Mouse (Mus musculus) E14TG2a.4 (cell line): Measurements from ENCODE around the gene Utrn.

ENCODE experiments used
- H3K27me3 ChIP-seq: 2 replicates; pipeline ENCODE4 v1.6.1; 2014; ENCODE audit warnings: low read length, control low read depth; ENCODE audit not compliant: insufficient read depth
- H3K36me3 ChIP-seq: 2 replicates; pipeline ENCODE4 v1.6.1; 2014; ENCODE audit warnings: low read length, control low read depth; ENCODE audit not compliant: insufficient read depth
- H3K4me1 ChIP-seq: replicated peaks from 2 replicates; pipeline ENCODE4 v1.6.1; 2014; ENCODE audit warnings: low read depth, low read length, control low read depth
- H3K4me3 ChIP-seq: replicated peaks from 2 replicates; pipeline ENCODE4 v1.5.1; 2014; ENCODE audit warnings: mild to moderate bottlenecking, low read length
- H3K9me3 ChIP-seq: 2 replicates; pipeline ENCODE4 v1.6.1; 2014; ENCODE audit warnings: low read length, control low read depth
- CTCF ChIP-seq: conservative IDR thresholded peaks from 2 replicates; pipeline ENCODE4 v1.5.1; 2014; ENCODE audit warnings: low read length
- NANOG ChIP-seq: IDR thresholded peaks from 2 replicates; pipeline ENCODE4 v1.6.1; 2014; ENCODE audit warnings: borderline replicate concordance, low read length, mixed read lengths
- POU5F1 ChIP-seq: IDR thresholded peaks from 2 replicates; pipeline ENCODE4 v1.6.1; 2014; ENCODE audit warnings: low read length, borderline replicate concordance

Utrn gene

DNA sequence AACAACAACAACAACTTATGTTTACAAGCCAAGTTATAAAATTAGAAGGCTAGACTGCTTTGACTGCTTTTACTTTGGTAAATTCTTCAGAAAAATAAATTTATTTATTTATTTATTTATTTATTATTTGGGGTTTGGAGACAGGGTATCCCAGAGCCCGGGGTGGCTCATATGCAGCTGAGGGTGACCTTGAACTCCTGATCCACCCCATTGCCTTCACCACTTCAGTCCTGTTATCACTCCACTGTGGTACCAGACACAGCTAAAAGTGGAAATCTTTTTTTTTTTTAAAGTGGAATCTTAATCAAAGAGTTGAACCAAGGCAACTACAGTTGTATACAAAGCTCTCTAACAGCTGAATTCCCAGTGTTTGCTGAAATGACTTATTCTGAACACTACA, 80.6 kb downstream of the Utrn start:
- H3K36me3 ChIP-seq = no peaks in the 10 kb centered on the region
- TF ChIP-seq CTCF (no peak), POU5F1 (no peak), NANOG (no peak)
- 0 out of 2 replicates have a peak overlapping the region, but pooled peaks have one; percentile 17 for H3K4me3 ChIP-seq
- no peaks in the 10 kb centered on the region for H3K27me3 ChIP-seq
- no peaks in the 10 kb centered on the region for H3K9me3 ChIP-seq
- H3K4me1 ChIP-seq = peaks cover 89% of the 10 kb centered on the region

GRCm38 (mm10) chr10:12787965-12788364, 81.2 kb downstream of the Utrn start:
- H3K4me3 ChIP-seq = peak overlapping the region; percentile 17
- H3K4me1 ChIP-seq = peaks cover 86% of the 10 kb centered on the region
- H3K27me3 ChIP-seq = no peaks in the 10 kb centered on the region
- H3K9me3 ChIP-seq = no peaks in the 10 kb centered on the region
- TF ChIP-seq POU5F1 (no peak), CTCF (no peak), NANOG (no peak)
- H3K36me3 ChIP-seq = no peaks in the 10 kb centered on the region

DNA sequence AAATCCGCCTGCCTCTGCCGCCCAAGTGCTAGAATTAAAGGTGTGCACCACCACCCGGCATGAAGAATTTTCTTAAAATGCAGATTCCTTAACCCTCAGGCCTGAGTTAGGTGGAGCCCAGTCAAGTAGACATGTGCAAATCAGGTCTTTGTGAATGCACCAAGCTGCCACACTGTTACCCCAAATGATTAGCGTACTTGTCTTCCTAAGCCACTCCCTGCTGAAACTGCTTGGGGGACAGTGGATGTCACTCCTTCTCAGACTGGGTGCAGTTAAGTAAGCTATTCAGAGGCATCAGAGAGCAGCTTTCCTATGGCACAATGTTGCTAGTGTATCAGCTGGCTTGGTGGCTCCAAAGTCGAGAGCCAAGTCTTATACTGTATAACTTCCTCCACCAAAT, 83.9 kb downstream of the Utrn start:
- H3K9me3 ChIP-seq = no peaks in the 10 kb centered on the region
- H3K4me3 ChIP-seq = no peak overlapping the region
- peaks cover 64% of the 10 kb centered on the region for H3K4me1 ChIP-seq
- no peaks in the 10 kb centered on the region for H3K27me3 ChIP-seq
- TF ChIP-seq CTCF (no peak), NANOG (no peak), POU5F1 (no peak)
- no peaks in the 10 kb centered on the region for H3K36me3 ChIP-seq

DNA sequence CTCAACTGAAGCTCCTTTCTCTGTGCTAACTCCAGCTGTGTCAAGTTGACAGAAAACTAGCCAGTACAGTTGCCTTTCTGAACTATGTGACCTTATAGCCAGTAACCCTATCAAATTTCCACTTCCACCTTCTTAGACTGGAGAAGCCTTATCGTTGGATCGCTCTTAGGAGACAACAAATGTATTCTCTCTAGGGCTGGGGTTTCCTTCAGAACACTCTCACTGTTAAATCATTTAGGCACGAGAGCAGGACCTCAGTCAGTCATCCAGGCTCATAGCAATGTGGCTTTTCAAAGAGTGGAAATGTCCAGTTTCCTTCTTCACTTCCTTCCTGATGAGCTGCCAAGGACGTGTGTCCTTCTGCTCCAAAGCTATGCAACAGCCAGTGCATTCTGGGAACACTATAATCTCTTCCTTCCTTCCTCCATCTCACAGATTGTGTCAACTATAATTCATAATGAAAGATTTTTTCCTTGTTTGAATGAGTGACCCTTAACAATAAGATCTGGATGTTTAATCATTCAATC, 87.7 kb downstream of the Utrn start:
- Histone ChIP-seq H3K4me1 (peaks cover 26% of the 10 kb centered on the region), H3K9me3 (peaks cover 6% of the 10 kb centered on the region), H3K36me3 (no peaks in the 10 kb centered on the region), H3K4me3 (no peak overlapping the region), H3K27me3 (no peaks in the 10 kb centered on the region)
- no peak for TF ChIP-seq POU5F1
- TF ChIP-seq CTCF = no peak
- TF ChIP-seq NANOG = no peak

GRCm38 (mm10) chr10:12773178-12773577, 96.0 kb downstream of the Utrn start:
- no peaks in the 10 kb centered on the region for H3K27me3 ChIP-seq
- no peak overlapping the region for H3K4me3 ChIP-seq
- peaks cover 6% of the 10 kb centered on the region for H3K9me3 ChIP-seq
- no peaks in the 10 kb centered on the region for H3K4me1 ChIP-seq
- no peak for TF ChIP-seq CTCF
- TF ChIP-seq NANOG = no peak
- TF ChIP-seq POU5F1 = no peak
- H3K36me3 ChIP-seq = no peaks in the 10 kb centered on the region

DNA sequence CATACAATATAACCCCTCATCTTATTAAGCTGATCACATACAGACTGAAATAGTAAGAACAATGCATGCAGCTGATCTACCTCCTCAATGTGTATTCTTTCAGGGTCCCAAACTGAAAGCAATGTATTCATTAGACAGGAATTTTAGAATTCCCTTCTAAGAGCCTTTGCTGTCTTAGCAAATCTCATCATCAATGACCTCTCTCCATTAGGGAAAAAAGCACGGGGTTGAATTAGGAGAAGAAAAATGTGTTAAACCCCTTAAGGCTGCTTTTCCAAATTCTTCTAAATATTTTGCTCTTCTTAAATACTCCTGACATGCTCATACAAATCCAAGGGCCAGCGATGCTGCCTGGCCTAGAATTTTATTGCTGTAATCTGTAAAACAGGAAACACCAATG, 97.7 kb downstream of the Utrn start:
- peaks cover 6% of the 10 kb centered on the region for H3K9me3 ChIP-seq
- H3K4me3 ChIP-seq = no peak overlapping the region
- H3K36me3 ChIP-seq = no peaks in the 10 kb centered on the region
- no peak for TF ChIP-seq POU5F1
- no peaks in the 10 kb centered on the region for H3K4me1 ChIP-seq
- no peaks in the 10 kb centered on the region for H3K27me3 ChIP-seq

DNA sequence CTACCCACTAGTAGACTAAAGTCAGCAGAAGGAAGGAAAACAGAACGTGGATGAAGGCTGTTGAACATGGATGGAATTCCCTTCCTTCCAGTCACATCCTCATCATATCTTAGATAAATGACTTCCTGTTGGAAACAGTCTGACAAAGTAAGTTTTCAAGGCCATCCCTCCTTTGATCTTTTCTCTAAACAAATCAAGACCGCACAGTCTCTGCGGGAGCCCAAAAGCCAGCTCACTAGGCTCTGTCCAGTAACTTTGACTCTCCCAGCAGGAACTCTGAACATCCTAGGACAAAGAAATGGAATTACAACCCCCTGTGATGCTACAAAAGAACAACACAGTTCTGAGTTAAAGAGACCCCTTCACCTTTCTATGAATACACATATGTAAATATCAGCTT, 106.5 kb downstream of the Utrn start:
- Histone ChIP-seq H3K9me3 (peaks cover 10% of the 10 kb centered on the region), H3K4me1 (peaks cover 11% of the 10 kb centered on the region), H3K4me3 (no peak overlapping the region), H3K27me3 (peaks cover 8% of the 10 kb centered on the region), H3K36me3 (no peaks in the 10 kb centered on the region)
- TF ChIP-seq CTCF (no peak), NANOG (peak; percentile 82)

- no peak for TF ChIP-seq POU5F1
- TF ChIP-seq NANOG = no peak
- TF ChIP-seq CTCF = no peak
- Histone ChIP-seq H3K9me3 (no peaks in the 10 kb centered on the region), H3K27me3 (peaks cover 6% of the 10 kb centered on the region)
Measured at GRCm38 (mm10) chr10:12758702-12758988, 110.5 kb downstream of the Utrn start.

GRCm38 (mm10) chr10:12757943-12758701, 111.0 kb downstream of the Utrn start:
- no peak overlapping the region for H3K4me3 ChIP-seq
- peaks cover 7% of the 10 kb centered on the region for H3K4me1 ChIP-seq
- H3K27me3 ChIP-seq = peaks cover 6% of the 10 kb centered on the region
- TF ChIP-seq NANOG = no peak
- no peak for TF ChIP-seq CTCF
- no peak for TF ChIP-seq POU5F1
- H3K36me3 ChIP-seq = no peaks in the 10 kb centered on the region; the same call in 1 of the 2 replicates
- no peaks in the 10 kb centered on the region for H3K9me3 ChIP-seq

More at GRCm38 (mm10) chr10:12758702-12758988, 110.5 kb downstream of the Utrn start:
- Histone ChIP-seq H3K4me1 (peaks cover 11% of the 10 kb centered on the region), H3K36me3 (no peaks in the 10 kb centered on the region; the same call in 1 of the 2 replicates), H3K4me3 (no peak overlapping the region)
